Mouse (Mus musculus) left cerebral cortex, postnatal 14 days (tissue): ENCODE data around the gene Lama2. TPM values are rescaled to one million over a fixed set of nuclear protein-coding genes. Genes with fewer than 3 reads are reported as not detected.
"Not testable (repeated sequence)": the region's sequence is repeated elsewhere in the genome, so short reads cannot be mapped to it uniquely, and the experiment has no call there.

Experiments used
- DNase-seq, 2 experiments: peaks; one replicate each; pipeline ENCODE4 v3.0.0; 2021 to 2022; ENCODE audit warnings: low spot score in 2 of 2, mixed read lengths in 1 of 2
- intact Hi-C: fragments of 180-260 bp; cut with DNase I; formaldehyde crosslinking; loops from one replicate; pipeline ENCODE4 v1.15.1; 2025
- total RNA-seq, 2 experiments: library from RNA; stranded (reverse); gene quantifications; 2 replicates each; pipeline ENCODE4 v1.2.3; 2021

Gene Lama2
- total RNA-seq, 2 experiments from 2014 or later = 10.3 to 14.5 TPM

DNA sequence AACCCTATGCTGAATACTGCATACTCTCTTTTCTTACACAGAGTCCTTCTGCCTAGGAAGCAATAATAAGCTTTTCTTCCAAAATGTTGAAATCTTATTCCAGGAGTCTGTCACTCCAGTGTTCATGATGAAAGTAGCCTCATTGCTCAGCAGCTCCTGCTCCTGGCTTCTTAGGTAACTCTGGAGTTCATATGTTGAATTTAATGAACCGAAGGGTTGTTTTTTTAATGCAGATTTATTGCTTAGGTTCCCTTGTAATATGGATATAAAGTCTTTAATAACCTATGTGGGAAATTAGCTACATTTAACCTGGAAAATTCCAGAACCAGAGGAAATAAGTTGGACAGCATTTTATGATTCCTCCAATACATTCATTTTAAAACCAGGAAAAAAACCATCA lies 636.0 kb downstream of the Lama2 start:
- intact Hi-C loops = no loop called here
- no peak for DNase-seq

DNA sequence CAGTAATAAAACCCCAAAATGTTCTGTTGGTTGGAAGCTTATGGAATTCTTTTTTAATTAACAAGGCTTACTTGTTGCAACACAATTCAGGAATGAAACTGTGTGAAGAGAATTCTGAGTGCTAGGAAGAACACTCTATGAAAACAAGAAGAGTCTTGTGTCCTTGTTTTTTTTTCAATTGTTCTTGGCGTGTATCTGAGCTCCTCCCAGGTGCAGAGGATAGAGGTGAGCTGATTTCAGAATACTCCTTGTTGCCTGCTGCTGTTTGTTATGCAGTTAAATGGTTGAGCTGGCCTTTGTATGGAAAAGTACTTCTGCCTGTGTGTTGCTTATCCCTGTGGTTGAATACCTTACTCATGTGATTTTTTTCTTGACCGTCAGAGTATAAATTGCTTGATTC lies 636.9 kb downstream of the Lama2 start:
- intact Hi-C loops = no loop called here
- no peak for DNase-seq

DNA sequence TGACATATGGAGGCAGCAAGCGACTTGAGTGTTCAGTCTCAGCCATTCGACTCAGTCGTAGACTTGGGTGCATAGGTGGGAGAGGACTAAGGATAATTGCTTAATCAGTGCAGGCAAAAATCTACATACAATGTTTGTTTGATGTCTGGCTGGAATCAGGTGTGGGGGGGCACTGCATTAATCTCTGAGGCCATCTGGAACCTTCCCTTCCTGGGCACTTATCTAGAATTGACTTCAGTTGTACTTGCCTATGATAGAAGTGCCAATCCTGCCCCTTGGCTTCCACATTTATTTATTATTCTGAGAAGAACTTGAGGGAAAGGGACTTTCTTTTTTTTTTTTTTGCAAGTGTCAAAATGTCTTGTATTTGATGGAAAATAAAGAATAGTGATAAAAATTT lies 644.2 kb downstream of the Lama2 start:
- no peak for DNase-seq
- intact Hi-C loops = no loop called here

DNA sequence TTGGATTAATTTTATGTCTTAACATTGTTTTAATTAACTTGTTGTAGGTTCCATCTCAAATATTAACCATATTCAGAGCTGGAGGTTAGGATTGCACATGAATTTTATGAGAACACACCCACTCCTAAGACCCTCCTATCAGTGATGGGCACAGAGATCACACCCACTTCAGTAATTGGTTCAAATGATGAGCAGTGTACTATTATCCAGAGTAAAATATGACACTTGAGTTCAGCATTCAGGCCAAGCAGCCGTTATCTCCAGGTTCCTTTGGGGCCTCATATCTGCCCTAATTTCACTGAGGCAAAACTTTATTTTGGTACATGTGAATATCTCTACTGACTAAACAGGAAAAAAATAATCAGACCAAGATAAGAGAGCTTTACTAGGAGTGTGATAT lies 645.3 kb downstream of the Lama2 start:
- DNase-seq = no peak
- intact Hi-C loops = no loop called here

DNA sequence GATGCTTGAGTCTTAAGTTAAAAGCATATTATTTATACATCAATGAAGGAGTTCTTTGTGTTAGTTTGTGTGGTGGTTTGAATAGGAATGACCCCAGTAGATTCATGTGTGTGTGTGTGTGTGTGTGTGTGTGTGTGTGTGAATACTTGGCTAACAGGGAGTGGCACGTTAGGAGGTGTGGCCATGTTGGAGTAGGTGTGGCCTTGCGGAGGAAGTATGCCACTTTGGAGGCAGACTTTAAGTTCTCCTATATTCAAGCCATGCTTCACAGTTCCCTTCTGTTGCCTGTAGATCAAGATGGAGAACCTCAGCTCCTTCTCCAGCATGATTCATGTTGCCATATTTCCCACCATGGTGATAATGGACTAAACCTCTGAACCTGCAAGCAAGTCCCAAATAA lies 646.0 kb downstream of the Lama2 start:
- intact Hi-C loops = no loop called here
- DNase-seq = no peak

DNA sequence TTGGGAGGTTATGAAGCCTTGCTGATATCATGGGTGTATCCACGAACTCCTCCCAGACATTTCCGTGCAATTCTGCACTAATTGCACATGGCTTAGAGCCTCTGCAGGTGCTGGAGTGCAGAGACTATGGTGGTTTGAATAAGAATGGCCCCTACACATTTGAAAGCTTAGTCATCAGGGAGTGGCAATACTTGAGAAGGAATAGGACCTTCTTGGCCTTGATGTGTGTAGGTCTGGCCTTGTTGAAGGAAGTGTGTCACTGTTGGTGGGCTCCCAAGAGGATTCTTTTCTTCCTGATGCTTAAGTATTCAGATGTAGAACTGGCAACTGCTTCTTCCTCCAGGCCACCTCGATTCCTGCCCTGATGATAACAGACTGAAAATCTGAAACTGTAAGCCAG lies 661.0 kb downstream of the Lama2 start:
- no peak for DNase-seq
- intact Hi-C loops = no loop called here

DNA sequence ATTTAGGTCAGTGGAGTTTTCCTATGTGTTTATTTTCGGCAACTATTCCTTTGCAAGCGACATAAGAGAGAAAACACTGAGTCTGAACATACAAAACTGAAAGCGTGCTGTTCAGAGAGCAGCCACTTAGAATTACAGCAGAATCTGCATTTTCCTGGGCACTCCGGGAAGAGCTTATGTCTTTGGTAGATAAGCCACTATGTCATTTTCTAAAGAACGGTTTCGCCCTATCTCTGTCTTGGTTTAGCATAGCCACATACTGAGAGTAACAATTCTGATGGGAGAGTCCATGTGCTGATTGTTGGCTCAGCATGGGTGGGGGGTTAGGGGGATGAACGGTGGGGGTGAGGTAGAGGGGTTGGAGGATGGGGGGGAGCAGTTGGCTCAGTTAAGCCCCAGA lies 669.1 kb downstream of the Lama2 start:
- intact Hi-C loops = no loop called here
- no peak for DNase-seq

- intact Hi-C loops = no loop called here
- no peak for DNase-seq
Observed at GRCm38 (mm10) chr10:26949667-26950066, 669.9 kb downstream of the Lama2 start.

DNA sequence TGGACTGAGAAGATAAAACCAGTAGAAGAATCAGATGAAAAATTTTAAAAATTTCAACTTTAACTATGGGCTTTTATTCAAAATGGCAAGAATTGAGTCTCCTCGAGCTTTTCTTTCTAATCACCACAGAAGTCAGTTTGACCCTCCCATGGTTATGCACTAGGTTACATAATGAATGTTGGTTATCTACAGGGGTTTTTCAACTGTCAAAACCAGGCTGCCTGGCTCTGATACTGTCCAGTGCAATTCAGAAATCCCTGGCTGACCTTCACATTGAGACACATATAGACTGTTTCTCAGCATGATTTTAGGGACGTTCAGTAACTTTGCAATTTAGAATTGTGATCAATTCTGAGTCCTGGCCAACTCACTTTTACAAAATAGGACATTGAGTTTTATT lies 671.2 kb downstream of the Lama2 start:
- intact Hi-C loops = no loop called here
- DNase-seq = no peak

- DNase-seq = no peak
- intact Hi-C loops = no loop called here
Observed at GRCm38 (mm10) chr10:26939549-26939948, 680.0 kb downstream of the Lama2 start.

- DNase-seq, intact Hi-C loops: not testable (repeated sequence)
Observed at GRCm38 (mm10) chr10:26938464-26938863, 681.1 kb downstream of the Lama2 start.

DNA sequence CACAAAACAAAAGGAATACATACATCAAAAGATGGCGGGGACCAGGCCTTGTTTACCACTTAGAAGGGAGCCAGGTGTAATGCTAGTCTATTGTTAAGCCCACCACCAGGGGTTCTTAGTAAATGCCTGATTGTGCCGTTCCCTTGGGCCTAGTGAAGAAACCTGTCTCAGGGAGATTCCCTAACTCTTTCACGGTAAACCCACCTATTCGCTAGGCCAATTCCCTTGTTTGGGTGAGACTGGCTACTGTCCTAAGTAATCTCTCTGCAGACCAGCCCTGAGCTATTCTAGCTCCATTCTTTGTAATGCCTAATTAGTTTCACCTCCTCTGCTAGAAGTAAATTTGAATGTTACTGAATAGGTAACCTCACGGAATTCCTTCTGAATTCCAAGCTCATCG lies 683.5 kb downstream of the Lama2 start:
- intact Hi-C loops = not testable (repeated sequence)

More for the DNA sequence above, 683.5 kb downstream of the Lama2 start:
- DNase-seq = not testable (repeated sequence)
